ENCODE assay signal across 8 mouse cellular contexts in genomic region chr16:17402855-17403254, GRCm38 (mm10). TPM values are rescaled to one million over a fixed set of nuclear protein-coding genes. Genes with fewer than 3 reads are reported as not detected.
DNase-seq lines count a peak whose midpoint lies in the region.

No protein-coding gene starts in this region.

- intact Hi-C loops in left cerebral cortex, postnatal 4 days (cut with DNase I): no loop called here
- intact Hi-C loops in left cerebral cortex, postnatal 36 days (cut with DNase I): loop anchor here (10.0 kb wide), 1 partner anchor 132 kb away; the partner anchor contains the start of gene Thap7

- peak; percentile 39 to 44 for DNase-seq in cerebellum, adult 18-20 months
- DNase-seq in cerebellum, adult 11-12 months: no peak
- DNase-seq in left cerebral cortex, postnatal 4 days: peak; percentile 14
- DNase-seq in left cerebral cortex, postnatal 36 days (ENCODE audit: low spot score in 2 of 2): no peak
- DNase-seq in brain, adult 2 months (ENCODE audit: low read depth, low spot score): peak; percentile 52
- DNase-seq in induced T-regulatory cell, adult 2 months (ENCODE audit: low read depth): peak; percentile 85
- DNase-seq in retina, embryonic 14.5 days (ENCODE audit: low spot score): peak; percentile 70
- DNase-seq in ovary, adult 18-20 months (ENCODE audit: low spot score): no peak

RNA-seq across cellular contexts. Expression of gene Snap29, which starts 2.9 kb away (rescaled TPM):
- 10 to 100 TPM; 33.7 to 35.0 TPM for total RNA-seq in left cerebral cortex, postnatal 4 days (2021)
- 10 to 100 TPM; 19.7 to 20.5 TPM for total RNA-seq in left cerebral cortex, postnatal 36 days (2021)

RNA-seq across cellular contexts. Expression of gene Pi4ka, which starts 3.3 kb away (rescaled TPM):
- 100 to 1,000 TPM; 150 to 152 TPM for total RNA-seq in left cerebral cortex, postnatal 4 days (2021)
- total RNA-seq in left cerebral cortex, postnatal 36 days (2021): 100 to 1,000 TPM; 346 to 353 TPM

RNA-seq across cellular contexts. Expression of gene Crkl, which starts 48.9 kb away (rescaled TPM):
- 10 to 100 TPM; 35.7 to 35.8 TPM for total RNA-seq in left cerebral cortex, postnatal 4 days (2021)
- total RNA-seq in left cerebral cortex, postnatal 36 days (2021): 10 to 100 TPM; 30.8 to 34.0 TPM

Comparison
In these comparisons a context has a peak if more than half of its experiments do, and no peak if none do; other contexts are left out.
1. DNase-seq: peak in cerebellum, adult 18-20 months (2 of 2), left cerebral cortex, postnatal 4 days (single experiment), brain, adult 2 months (single experiment), induced T-regulatory cell, adult 2 months (single experiment) and retina, embryonic 14.5 days (single experiment); none in cerebellum, adult 11-12 months (single experiment), left cerebral cortex, postnatal 36 days (0 of 2) and ovary, adult 18-20 months (single experiment).